Mouse (Mus musculus): Measurements from ENCODE around the gene Mfap4. TPM values are rescaled to one million over a fixed set of nuclear protein-coding genes. Genes with fewer than 3 reads are reported as not detected.

The Mfap4 gene
- total and polyA plus RNA-seq, 2 experiments from 2014 or later = 39.1 to 54.5 TPM

- ATAC-seq (ENCODE audit: insufficient read depth, low read depth) = peak; percentile 94
- Histone ChIP-seq H3K4me3 (ENCODE audit: low read depth, low read length) (peak within 1 kb of the TSS; percentile 58), H3K4me1 (ENCODE audit: control insufficient read depth, insufficient read depth) (no peaks in the 10 kb centered on the region), H3K36me3 (replicated peaks; ENCODE audit: control insufficient read depth, insufficient read depth, low read length) (no peaks in the 10 kb centered on the region), H3K9ac (replicated peaks; ENCODE audit: low read depth, low read length) (peak within 1 kb of the TSS; percentile 45), H3K9me3 (replicated peaks; ENCODE audit: control insufficient read depth, low read length) (no peaks in the 10 kb centered on the region), H3K27ac (ENCODE audit: low read depth) (peak within 1 kb of the TSS; percentile 65), H3K4me2 (ENCODE audit: low read depth, low read length) (peak within 1 kb of the TSS; percentile 59), H3K27me3 (ENCODE audit: control insufficient read depth, insufficient read depth, low read length) (no peaks in the 10 kb centered on the region)
- TF ChIP-seq CTCF (IDR thresholded peaks at IDR 0.05; ENCODE audit: low read depth) (peak; percentile 96), EP300 (IDR thresholded peaks at IDR 0.05; ENCODE audit: low read depth) (no peak)
- under 1% methylated on average over 39 of the region's 39 CpGs for WGBS
- peak; percentile 89 for DNase-seq (ENCODE audit: low spot score)
Measured at GRCm38 (mm10) chr11:61504713-61505257, 19.6 kb downstream of the Mfap4 start, which contains the start of gene B9d1. B9d1 (plus strand) TSS chr11:61505144.

- no peaks in the 10 kb centered on the region for H3K27me3 ChIP-seq (ENCODE audit: control insufficient read depth, insufficient read depth, low read length)
- H3K9ac ChIP-seq (replicated peaks; ENCODE audit: low read depth, low read length) = no peak overlapping the region
- no peak overlapping the region for H3K4me2 ChIP-seq (ENCODE audit: low read depth, low read length)
- ATAC-seq (ENCODE audit: insufficient read depth, low read depth) (peak; percentile 24; the same call in 1 of the 2 replicates), DNase-seq (ENCODE audit: low spot score) (peak; percentile 40)
- WGBS = 52% methylated on average over 3 of the region's 3 CpGs
- H3K27ac ChIP-seq (ENCODE audit: low read depth) = no peak overlapping the region
- peaks cover 11% of the 10 kb centered on the region for H3K4me1 ChIP-seq (ENCODE audit: control insufficient read depth, insufficient read depth)
- H3K4me3 ChIP-seq (ENCODE audit: low read depth, low read length) = no peak overlapping the region
- H3K9me3 ChIP-seq (replicated peaks; ENCODE audit: control insufficient read depth, low read length) = no peaks in the 10 kb centered on the region
- no peak for TF ChIP-seq EP300 (IDR thresholded peaks at IDR 0.05; ENCODE audit: low read depth)
- peak; percentile 51; the same call in 1 of the 2 replicates for TF ChIP-seq CTCF (IDR thresholded peaks at IDR 0.05; ENCODE audit: low read depth)
- H3K36me3 ChIP-seq (replicated peaks; ENCODE audit: control insufficient read depth, insufficient read depth, low read length) = peaks cover 36% of the 10 kb centered on the region
Measured at GRCm38 (mm10) chr11:61514953-61515352, 29.7 kb downstream of the Mfap4 start.

DNA sequence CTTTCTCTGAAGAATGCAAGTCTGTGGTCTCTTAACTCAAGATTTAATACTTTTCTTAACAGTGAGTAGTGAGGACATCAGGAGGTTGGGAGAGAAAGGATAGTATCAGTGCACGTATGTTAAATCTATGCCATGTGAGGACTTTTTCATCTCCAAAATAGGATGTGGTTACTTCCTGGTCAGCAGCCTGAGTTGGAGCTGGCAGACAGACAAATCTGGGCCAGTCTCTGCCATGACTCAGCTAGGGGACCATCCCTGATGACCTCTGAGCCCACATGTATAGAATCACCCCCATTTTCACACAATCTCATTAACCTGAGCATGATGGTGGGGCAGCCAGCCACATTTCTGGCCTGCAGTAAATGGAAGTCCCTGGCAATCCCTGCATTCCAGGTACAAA, 32.7 kb downstream of the Mfap4 start:
- no peak overlapping the region for H3K9ac ChIP-seq (replicated peaks; ENCODE audit: low read depth, low read length)
- DNase-seq (ENCODE audit: low spot score) (no peak), ATAC-seq (ENCODE audit: insufficient read depth, low read depth) (no peak)
- H3K27me3 ChIP-seq (ENCODE audit: control insufficient read depth, insufficient read depth, low read length) = no peaks in the 10 kb centered on the region
- H3K9me3 ChIP-seq (replicated peaks; ENCODE audit: control insufficient read depth, low read length) = no peaks in the 10 kb centered on the region
- H3K27ac ChIP-seq (ENCODE audit: low read depth) = no peak overlapping the region
- no peak for TF ChIP-seq CTCF (IDR thresholded peaks at IDR 0.05; ENCODE audit: low read depth)
- TF ChIP-seq EP300 (IDR thresholded peaks at IDR 0.05; ENCODE audit: low read depth) = no peak
- H3K4me2 ChIP-seq (ENCODE audit: low read depth, low read length) = no peak overlapping the region
- whole genome bisulfite sequencing = 74% methylated on average over 1 of the region's 1 CpGs
- no peak overlapping the region for H3K4me3 ChIP-seq (ENCODE audit: low read depth, low read length)
- peaks cover 52% of the 10 kb centered on the region for H3K36me3 ChIP-seq (replicated peaks; ENCODE audit: control insufficient read depth, insufficient read depth, low read length)
- peaks cover 11% of the 10 kb centered on the region for H3K4me1 ChIP-seq (ENCODE audit: control insufficient read depth, insufficient read depth)

DNA sequence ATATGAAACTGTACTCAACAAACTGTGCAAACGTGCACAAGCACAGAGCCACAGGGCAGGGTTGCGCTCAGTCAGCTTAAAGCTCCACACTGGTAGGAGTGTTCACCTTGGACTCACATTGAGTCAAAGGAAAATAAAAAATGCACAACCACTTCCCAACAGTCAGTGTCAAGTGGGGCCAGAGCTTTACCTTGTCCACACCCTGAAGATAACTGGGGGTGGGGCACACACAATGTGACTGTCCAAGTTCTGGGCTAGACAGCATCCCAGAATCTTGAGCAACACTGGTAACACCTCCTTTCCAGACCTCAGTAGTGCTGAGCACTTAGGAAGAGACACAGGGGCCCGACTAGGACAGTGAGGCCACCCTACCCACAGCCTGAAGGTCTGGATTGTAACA, 33.6 kb downstream of the Mfap4 start:
- no peaks in the 10 kb centered on the region for H3K9me3 ChIP-seq (replicated peaks; ENCODE audit: control insufficient read depth, low read length)
- H3K4me2 ChIP-seq (ENCODE audit: low read depth, low read length) = no peak overlapping the region
- H3K27me3 ChIP-seq (ENCODE audit: control insufficient read depth, insufficient read depth, low read length) = no peaks in the 10 kb centered on the region
- no peak overlapping the region for H3K27ac ChIP-seq (ENCODE audit: low read depth)
- peaks cover 50% of the 10 kb centered on the region for H3K36me3 ChIP-seq (replicated peaks; ENCODE audit: control insufficient read depth, insufficient read depth, low read length)
- H3K4me1 ChIP-seq (ENCODE audit: control insufficient read depth, insufficient read depth) = peaks cover 11% of the 10 kb centered on the region
- no peak overlapping the region for H3K4me3 ChIP-seq (ENCODE audit: low read depth, low read length)
- no peak overlapping the region for H3K9ac ChIP-seq (replicated peaks; ENCODE audit: low read depth, low read length)
- TF ChIP-seq CTCF (IDR thresholded peaks at IDR 0.05; ENCODE audit: low read depth) (no peak), EP300 (IDR thresholded peaks at IDR 0.05; ENCODE audit: low read depth) (no peak)
- DNase-seq (ENCODE audit: low spot score) (no peak), ATAC-seq (ENCODE audit: insufficient read depth, low read depth) (no peak)
- 69% methylated on average over 3 of the region's 3 CpGs for WGBS

GRCm38 (mm10) chr11:61519484-61520107, 34.4 kb downstream of the Mfap4 start:
- ATAC-seq (ENCODE audit: insufficient read depth, low read depth) = peak; percentile 27; the same call in 1 of the 2 replicates
- H3K4me1 ChIP-seq (ENCODE audit: control insufficient read depth, insufficient read depth) = peaks cover 11% of the 10 kb centered on the region
- H3K27me3 ChIP-seq (ENCODE audit: control insufficient read depth, insufficient read depth, low read length) = no peaks in the 10 kb centered on the region
- H3K9me3 ChIP-seq (replicated peaks; ENCODE audit: control insufficient read depth, low read length) = no peaks in the 10 kb centered on the region
- H3K4me3 ChIP-seq (ENCODE audit: low read depth, low read length) = no peak overlapping the region
- peaks cover 50% of the 10 kb centered on the region for H3K36me3 ChIP-seq (replicated peaks; ENCODE audit: control insufficient read depth, insufficient read depth, low read length)
- no peak for DNase-seq (ENCODE audit: low spot score)
- WGBS = 67% methylated on average over 3 of the region's 3 CpGs
- H3K4me2 ChIP-seq (ENCODE audit: low read depth, low read length) = no peak overlapping the region
- no peak overlapping the region for H3K9ac ChIP-seq (replicated peaks; ENCODE audit: low read depth, low read length)
- H3K27ac ChIP-seq (ENCODE audit: low read depth) = peak overlapping the region; percentile 1; the same call in 1 of the 2 replicates
- TF ChIP-seq CTCF (IDR thresholded peaks at IDR 0.05; ENCODE audit: low read depth) (no peak), EP300 (IDR thresholded peaks at IDR 0.05; ENCODE audit: low read depth) (no peak)
